Mouse (Mus musculus) urinary bladder, adult 18-20 months (tissue): ENCODE measurements around the gene Med7.
"Not testable (repeated sequence)": the region's sequence is repeated elsewhere in the genome, so short reads cannot be mapped to it uniquely, and the experiment has no call there.

ENCODE experiments used
- DNase-seq, 2 experiments: peaks; one replicate each; pipeline ENCODE4 v3.0.0; 2022; ENCODE audit warnings: low spot score in 2 of 2, mixed read lengths in 2 of 2

Gene Med7

DNA sequence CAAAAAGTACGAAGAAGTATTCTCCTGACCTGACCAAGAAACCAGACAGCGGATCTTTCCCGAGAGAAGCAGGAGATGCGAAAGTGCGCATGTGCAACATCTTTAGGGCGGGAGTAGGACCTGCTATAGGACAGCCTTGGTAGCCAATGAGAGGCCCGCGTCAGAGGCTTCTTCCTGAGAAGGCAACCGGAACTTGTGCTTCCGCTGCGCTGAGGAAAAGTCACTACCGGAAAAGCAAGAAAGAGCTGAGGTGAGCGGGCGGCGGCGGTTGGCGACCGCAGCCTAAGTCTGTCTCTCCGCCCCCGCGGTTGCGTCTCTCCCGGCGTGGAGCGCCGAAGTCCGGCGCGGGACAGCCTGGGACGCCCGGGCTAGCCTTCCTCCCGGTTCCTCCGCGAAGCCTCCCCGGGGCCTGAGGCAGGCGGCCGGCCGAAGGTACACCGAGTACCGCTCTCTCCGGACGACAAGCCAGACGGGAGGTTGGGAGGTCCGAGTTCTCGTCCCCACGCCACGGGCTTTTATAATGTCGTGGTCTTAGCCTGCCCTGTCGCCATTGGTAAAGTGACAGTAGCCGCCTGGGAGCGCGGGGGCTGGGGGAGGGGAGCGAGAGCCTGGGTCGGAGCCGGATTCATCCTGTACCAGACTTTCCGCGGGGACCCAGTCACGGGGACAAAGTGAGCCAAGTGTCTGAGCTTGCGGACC is at the start of gene Med7:
Med7 (plus strand) TSS at position 166 of the 699 bp plus-strand sequence.
- DNase-seq, result peak; percentile 78 to 91

DNA sequence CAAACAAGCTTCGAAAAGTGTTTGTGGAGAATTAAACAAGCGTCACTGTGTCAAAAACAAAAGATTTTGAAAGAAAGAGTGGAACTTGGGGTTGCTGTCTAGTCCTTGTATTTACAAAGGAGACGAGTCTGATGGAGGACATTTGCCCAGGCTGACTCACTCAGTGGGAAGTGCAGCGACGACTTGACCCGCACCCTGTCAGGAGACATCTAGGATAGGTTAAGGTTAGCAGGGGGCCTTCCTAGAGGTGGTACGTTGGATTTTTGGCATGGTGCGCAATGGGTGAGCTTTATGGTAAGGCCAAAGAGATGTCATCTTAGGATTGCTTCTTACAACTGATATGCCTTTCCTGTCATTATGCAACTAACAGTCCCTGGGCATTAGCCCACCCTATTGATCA is 49.7 kb upstream of the Med7 start:
- no peak for DNase-seq

- no peak for DNase-seq
Observed at GRCm38 (mm10) chr11:46388438-46388837, 48.3 kb upstream of the Med7 start.

DNA sequence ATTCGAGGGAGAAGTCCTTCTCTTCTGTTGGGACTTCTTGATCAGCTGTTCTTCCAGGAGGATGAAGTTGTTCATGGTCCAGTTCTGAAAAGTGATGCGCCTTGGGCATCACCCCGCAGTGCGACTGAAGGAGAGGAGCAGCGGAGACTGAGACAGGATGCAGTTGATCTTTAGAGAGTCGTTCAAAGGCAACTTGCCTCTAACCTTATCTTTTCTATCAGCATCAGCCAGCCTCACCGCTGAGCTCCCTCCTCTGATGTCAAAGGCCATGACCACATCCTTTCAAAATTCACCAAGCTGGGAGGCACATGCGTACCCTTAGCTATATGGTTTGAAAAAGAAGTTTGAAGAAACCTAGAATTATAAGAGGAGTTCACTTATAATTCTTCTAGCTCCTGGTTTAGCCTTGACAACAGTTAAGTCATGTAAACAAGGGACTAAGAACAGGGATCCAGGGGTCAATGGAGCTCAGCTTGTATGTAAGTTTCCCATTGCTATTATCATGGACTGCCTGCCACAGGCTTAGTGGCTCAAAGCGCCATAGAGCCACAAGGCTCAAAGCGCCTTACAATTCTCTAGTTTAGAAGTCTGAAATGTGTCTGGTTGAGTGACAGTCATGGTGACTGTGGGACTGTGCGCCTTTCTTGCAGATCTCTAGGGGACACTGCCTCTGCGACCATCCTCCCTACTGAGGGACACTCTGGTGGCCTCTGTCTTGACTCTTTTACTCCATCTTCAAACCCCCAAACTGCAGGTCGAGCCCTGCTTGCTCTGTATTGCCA is 47.2 kb upstream of the Med7 start, which contains the start of gene Itk:
Itk (minus strand) TSS at position 180 of the 782 bp plus-strand sequence.
- DNase-seq, result no peak

- no peak for DNase-seq
Observed at GRCm38 (mm10) chr11:46390621-46391020, 46.1 kb upstream of the Med7 start.

DNA sequence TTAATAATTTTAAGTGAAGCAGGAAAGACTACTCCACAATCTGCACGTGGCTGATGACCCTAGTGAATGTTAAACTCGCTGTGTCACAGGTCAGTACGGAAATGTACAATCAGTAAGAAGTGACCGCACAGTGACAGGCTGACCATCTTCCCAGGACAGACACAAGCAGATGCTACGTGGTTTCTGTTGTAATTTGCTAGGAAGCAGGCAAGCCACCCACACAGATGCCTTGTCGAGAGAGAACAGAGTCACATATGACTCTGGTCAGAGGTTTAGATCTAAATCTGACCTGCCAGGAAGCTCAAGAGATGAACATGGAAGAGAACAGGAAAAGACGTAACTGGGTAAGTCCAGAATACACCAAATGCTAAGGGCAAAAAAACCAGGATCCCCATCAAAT is 43.8 kb upstream of the Med7 start:
- DNase-seq, result no peak

GRCm38 (mm10) chr11:46393413-46393812 is 43.3 kb upstream of the Med7 start:
- DNase-seq, result no peak

DNA sequence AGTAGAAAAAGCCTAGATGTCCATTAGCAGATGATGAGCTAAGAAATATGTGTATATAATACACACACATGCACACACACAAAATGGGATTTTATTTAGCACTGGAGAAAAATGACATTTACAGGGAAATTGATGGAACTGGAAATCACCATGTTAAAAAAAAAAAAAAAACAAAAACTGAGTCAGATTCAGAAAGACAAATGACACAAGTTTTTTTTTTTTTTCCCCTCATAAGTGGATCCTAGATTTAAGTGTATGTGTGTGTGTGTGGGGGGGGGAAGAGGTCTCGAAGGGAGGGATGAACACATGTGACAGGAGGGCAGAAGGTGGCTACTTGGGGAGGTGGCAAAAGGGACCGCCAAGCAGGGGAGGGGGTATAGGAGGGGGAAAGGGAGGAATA is 41.6 kb upstream of the Med7 start:
- no peak for DNase-seq

DNA sequence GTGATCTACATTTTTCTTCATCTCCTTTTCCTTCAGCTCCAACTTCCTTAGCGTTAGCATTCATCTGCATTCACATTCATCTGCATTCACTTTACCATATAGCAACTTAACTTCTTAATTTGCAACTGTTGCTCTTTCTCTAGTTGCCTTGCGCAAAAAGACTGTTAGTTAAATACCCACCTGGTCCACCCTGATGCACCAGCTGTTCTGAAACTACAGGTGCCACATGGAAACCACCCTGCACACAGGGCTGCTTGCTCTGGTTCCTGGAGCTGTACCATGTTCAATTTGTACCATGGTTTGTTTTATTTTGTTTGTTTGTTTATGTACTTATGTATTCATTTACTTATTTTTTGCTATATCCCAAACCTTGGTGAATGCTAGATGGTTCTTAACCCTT is 41.0 kb upstream of the Med7 start:
- no peak for DNase-seq

DNA sequence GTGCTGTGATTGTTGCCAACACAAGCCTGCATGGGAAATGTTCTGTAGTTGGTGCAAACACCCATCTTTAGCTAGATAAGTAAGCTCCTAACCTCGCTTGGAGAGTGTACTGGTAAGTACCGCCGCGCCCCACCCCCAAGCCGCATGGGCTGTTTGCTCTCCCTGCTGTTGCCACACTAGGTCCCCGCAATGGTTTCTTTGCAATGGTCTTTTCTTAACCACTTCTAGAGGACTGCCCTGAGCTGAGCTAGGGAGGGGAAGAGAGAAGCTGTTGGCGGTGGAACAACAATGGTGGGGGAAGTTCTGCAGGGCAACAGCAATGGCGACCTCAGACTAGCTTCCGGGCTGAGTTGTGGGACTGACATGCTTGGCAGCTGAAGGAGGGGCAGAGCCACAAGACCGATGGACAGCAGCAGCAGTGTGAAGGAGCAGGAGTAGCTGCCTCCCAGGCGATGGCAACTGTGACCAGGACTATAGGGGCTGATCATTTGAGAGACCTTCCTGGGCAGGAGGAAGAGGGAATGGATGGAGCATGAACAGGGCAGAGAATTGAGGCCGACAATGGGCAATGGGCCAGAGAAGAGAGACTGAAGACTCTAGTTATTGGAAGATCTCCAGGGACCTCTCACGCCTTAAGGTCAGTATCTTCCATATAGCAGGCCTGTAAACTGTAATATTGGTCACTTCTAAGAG is 40.4 kb upstream of the Med7 start, which contains the start of gene Fam71b:
Fam71b (plus strand) TSS at position 393 of the 693 bp plus-strand sequence.
- no peak for DNase-seq

GRCm38 (mm10) chr11:46396860-46397179 is 39.9 kb upstream of the Med7 start:
- DNase-seq, result no peak

DNA sequence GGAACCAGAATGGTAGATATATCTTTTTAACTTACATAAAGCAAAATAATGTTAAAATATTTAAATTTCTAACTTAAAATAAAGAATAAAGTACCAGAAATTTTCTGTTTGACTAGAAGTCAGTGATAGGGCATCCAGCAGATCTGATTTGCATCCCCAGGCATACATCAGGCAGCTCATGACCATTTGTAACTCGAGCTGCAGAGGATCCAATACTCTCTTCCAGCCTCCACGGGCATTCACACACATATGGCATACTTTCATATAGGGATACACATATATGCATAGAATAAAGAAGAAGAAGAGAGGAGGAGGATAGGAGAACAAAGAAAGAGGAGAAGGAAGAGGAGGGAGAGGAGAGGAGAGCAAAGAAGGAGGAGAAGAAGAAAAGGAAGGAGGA is 38.8 kb upstream of the Med7 start:
- DNase-seq, result no peak

DNA sequence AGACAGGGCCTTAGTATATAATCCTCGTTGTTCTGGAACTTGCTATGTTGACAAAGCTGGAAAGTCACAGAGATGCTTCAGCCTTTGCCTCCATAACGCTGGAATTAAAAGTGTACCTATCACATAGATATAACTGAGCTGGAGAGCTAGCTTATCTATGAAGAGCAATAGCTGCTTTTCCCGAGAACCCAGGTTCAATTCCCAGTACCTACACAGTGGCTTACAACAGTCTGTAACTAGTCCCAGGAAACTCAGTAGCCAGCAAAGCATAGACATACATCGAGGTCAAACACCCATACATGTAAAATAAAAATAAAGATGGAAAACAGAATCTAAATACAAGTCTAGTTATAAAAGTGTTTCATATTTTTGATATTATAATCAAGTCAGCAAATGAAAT is 38.3 kb upstream of the Med7 start:
- DNase-seq, result no peak

DNA sequence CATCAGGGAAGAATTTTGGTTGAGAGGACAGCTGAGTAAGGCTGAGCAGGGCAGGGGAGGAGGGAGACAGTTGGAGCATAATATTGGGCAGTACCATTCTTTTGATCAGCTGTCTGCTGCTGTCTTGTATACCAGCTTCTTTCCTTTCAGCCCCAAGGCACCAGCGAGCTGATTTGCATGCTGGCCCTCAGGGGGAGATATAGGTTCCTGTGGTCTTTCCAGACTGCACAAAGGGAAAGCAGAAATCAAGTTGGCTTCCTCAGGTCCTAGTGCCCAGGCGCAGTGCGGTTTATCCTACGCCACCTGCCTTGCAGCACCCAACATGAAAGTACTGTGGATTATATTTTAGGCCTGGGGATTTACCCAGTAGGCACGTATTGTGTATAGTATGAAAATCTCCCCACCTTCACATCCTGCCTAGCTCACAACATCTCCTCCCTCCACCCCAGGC is 37.8 kb upstream of the Med7 start:
- DNase-seq, result no peak

DNA sequence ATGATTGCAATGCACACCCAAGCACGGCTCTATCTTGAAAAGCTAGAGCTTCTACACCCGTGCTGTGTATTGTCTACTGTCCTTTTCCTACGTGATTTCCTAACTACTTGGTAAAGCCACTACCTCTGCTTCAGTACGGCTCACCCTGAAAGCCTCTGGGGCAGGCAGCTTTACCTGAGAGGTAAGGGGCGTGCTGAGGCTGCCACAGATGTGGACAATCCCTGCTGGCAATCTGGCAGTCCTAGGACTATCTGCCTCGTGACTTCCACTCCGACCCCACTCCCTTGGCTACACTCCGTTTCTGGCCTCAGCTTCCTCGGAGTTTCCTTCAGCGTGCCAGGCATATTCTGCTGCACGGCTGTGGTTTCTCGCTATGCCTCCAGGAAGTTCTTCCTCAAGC is 35.2 kb upstream of the Med7 start:
- DNase-seq, result no peak

GRCm38 (mm10) chr11:46404986-46405385 is 31.7 kb upstream of the Med7 start:
- DNase-seq, result no peak

DNA sequence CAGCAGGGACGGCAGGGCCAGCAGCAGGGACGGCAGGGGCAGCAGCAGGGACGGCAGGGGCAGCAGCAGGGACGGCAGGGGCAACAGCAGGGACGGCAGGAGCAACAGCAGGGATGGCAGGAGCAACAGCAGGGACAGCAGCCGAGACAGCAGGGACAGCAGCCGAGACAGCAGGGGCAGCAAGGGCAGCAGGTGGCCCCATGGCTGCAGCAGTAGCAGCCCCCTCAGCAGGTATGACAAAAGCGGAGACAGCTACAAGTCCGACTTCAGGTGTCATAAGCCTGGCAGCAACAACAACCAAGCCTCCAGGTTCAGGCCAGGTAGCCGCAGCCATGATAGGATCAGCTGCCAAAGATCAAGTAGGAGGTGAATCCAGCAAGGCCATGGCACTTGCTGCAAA is 30.0 kb upstream of the Med7 start:
- no peak for DNase-seq

DNA sequence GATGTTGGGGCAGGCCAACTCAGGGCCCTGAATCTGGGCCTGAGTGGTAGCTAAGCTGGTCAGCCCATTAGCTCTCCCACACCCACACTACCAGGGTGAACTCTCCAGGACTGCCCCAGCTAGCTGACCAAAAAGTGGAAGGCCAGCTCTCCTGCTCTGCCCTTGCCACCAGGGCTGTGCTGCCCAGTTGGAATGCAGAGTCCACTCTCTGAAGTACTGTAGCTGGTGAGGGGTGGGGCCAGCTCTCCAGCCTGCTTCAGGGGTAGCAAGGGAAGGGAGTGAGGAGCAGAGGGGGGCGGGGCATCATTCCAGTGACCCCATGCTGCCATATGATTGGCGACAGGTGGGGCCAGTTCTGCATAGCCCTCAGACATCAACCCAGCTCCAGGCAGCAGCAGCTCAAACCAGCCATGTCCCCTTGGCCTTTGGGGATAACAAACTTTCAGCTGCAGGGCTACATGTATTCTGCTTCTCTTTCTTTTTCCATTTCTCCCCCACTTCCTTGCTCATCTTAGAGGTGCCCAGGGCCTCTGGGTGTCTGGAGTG is 26.6 kb upstream of the Med7 start:
- DNase-seq, result no peak

DNA sequence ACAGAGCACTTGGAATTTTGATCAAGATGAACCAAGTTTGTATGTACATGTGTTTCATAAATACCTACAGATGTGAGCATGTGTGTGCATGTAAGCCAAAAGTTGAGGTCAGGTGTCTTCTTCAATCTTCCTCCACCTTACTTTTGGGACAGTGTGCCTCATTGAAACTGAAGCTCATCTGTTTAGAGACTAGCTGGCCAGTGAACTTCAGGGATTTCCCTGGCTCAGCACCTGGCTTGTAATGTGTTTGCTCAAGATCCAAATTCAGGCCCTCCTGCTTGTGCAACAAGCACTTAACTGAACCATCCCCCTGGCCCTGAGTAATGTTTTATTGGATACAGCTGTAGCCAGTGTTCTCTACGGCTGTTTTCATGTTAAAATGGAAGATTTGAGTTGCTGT is 18.3 kb upstream of the Med7 start:
- DNase-seq, result no peak

DNA sequence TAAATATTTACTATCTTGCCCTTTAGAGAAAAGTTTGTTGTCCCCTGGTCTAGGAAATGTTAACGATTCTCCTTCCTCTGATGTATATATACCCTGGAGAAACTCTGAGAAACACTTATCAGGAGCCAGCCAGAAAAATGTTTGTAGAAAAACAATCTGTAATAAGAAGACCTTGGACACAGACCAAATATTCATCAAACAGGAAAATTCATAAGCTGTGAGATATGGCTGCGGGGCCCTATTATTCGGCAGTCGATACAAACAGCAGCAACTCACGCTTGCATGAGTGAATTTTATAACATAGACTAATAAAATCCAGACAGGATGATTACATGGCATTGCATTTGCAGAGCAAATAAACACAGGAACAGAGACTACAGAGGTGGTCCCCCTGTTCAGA is 17.9 kb upstream of the Med7 start:
- no peak for DNase-seq

DNA sequence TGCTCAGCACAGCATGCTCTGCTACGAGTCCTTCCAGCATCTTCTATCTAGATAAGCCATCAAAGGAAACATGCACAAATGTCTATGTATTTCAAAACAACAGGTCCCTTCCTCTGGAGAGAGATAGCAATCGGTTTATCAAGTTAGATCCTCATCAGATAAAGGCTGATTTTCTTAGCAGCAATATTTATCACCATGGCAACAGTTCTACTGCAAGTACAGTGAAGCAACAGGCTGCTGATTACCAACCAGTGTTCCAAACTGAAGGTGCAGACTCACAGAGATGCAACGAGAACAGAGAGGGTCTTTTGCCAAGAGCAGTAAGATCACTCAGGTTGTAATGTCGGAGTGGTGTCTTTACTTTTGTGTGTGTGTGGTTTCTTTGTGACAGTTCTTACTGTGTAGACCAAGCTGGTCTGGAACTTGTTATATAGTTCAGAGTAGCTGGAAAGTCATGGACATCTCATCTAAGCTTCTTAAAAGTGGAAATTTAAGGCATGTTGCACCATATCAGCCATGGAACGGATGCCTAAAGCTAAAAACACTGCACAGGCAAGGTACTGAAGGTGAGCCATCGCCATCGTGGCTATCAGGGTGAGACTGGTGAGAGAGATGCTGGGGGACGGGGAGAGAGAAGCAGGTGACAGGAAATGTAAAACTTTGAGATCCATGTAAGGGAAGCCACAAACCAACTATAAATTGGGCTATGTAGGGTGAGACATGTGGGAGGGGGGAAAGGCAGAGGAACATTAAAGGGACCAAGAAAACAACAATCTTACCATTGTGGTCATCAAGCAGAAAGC is 15.4 kb upstream of the Med7 start:
- DNase-seq, result no peak

DNA sequence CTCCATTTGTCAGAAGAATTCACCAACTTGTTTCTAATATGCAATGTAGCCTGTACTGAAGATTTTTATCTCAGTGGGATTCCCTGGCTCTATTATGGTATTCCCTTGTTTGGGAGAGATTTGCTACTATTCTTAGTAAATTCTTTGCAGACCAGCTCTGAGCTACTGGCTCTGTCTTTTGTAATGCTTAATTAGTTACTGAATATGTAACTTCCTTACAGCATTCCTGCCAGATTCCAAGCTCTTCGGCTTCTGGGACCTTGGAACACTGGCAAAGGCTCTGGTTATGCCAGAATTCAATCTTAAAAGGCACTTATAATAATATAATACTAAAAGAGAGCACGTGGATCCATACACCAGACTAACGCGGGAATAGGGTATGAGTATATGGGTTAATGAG is 8.6 kb upstream of the Med7 start:
- not testable (repeated sequence) for DNase-seq
